Mouse (Mus musculus): ENCODE data around the gene Bptf.
"Not testable (repeated sequence)": the region's sequence is repeated elsewhere in the genome, so short reads cannot be mapped to it uniquely, and the experiment has no call there.

Gene Bptf

GRCm38 (mm10) chr11:107016893-107017292 is 115.0 kb downstream of the Bptf start:
- no peak for DNase-seq

DNA sequence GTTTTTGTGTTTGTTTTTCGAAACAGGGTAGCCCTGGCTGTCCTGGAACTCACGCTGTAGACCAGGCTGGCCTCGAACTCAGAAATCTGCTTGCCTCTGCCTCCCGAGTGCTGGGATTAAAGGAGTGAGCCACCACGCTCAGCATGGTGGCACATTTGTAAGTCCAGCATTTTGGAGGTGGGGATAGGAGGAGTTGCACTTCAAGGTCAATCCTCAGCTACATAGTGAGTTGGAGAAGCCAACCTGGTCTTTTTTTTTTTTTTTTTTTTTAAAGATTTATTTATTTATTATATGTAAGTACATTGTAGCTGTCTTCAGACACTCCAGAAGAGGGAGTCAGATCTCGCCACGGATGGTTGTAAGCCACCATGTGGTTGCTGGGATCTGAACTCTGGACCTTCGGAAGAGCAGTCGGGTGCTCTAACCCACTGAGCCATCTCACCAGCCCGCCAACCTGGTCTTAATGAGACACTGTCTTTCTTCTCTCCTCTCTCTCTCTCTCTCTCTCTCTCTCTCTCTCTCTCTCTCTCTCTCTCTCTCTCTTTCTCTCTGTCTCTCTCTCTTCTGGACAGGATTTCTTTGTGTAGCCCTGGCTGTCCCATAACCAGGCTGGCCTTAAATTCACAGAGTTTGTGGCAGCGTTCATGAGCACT is 116.3 kb downstream of the Bptf start:
- not testable (repeated sequence) for DNase-seq

GRCm38 (mm10) chr11:107014597-107015309 is 117.2 kb downstream of the Bptf start:
- DNase-seq: peak; percentile 53

- no peak for DNase-seq
These were observed 117.8 kb downstream of the Bptf start for GRCm38 (mm10) chr11:107014020-107014585.

- DNase-seq: peak; percentile 99
These were observed 119.5 kb downstream of the Bptf start for GRCm38 (mm10) chr11:107012324-107013017.

GRCm38 (mm10) chr11:107011669-107012323 is 120.1 kb downstream of the Bptf start:
- DNase-seq: no peak

DNA sequence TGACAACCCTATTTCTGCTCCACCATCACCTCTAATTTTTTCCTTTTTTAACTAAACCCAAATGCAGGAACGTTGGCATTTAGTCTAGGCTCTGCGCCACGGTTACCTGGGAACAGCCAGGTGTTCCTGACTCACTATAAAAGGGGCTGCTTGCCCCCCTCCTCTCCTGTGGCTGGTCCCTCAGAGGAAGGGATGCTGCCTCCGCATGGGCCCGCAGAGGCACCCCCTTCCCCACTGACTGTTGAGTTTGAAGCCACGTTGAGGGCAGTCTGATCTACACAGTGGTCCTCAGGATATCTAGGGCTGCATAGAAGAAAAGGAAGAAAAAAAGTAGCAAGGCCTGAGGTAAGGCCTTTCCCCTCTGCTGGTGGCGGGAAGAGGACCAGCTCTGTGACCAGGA is 120.8 kb downstream of the Bptf start:
- no peak for DNase-seq

GRCm38 (mm10) chr11:107010447-107010846 is 121.5 kb downstream of the Bptf start:
- no peak for DNase-seq

GRCm38 (mm10) chr11:107005538-107005937 is 126.4 kb downstream of the Bptf start:
- DNase-seq: no peak

DNA sequence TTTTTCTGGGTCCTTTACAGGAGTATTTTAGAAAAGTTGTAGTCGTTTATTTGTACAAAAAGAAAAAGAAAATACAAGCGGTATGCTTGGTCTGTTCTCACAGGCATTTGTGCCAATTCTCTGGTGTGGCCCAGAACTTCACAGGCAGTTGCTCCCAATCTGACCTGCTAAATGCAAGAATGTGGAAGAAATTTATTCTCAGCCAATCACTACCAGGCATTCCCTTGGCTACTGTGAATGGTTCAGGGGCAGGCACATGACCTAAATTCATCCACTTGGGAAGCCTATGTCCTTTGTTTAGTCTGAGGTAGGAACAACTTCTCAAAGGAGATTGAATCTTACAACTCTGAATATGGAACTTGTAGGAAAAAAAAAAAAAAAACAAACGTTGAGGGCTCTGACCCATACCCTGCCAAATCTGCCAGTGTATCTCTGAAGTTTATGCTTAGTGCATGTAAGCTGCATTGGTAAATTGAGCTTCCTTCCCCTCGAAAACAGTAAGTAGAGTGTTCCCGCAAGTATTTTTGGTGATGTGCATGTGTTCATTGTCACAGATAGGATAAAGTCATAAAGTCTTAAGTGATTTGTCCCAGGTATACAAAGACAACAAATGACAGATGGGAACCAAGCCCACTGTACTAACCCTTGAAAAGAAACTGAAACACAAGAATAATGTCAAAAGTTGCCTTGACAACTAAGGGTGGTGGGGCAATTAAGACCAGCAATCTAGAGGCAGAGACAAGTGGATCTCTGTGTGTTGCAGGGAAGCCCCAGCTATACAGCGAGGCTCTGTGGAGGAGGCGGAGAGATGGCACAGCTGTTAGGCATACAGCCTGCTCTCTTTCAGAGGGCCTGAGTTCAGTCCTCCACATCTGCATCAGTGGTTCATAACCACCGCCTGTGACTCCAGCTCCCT is 129.9 kb downstream of the Bptf start:
- no peak for DNase-seq

DNA sequence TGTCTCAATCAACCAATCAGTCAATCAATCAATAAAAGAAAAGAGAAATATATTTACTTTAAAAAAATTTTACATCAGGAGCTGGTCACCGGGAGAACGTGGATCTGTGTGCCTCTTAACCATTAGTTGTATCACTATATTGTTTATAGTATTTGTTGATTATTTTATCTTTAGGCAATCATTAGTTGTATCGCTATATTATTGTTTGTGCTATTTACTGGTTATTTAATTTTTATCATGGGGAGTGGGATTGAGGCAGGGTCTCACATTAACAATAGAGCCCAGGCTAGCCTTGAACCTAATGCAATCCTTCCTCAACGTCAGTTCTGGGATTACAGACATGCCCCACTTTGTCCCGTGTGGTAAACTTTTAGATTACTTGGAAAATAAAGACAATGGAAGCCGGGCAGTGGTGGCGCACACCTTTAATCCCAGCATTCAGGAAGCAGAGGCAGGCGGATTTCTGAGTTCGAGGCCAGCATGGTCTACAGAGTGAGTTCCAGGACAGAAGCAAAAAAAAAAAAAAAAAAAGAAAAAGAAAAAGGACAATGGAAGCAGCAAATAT is 131.9 kb downstream of the Bptf start:
- DNase-seq: no peak

DNA sequence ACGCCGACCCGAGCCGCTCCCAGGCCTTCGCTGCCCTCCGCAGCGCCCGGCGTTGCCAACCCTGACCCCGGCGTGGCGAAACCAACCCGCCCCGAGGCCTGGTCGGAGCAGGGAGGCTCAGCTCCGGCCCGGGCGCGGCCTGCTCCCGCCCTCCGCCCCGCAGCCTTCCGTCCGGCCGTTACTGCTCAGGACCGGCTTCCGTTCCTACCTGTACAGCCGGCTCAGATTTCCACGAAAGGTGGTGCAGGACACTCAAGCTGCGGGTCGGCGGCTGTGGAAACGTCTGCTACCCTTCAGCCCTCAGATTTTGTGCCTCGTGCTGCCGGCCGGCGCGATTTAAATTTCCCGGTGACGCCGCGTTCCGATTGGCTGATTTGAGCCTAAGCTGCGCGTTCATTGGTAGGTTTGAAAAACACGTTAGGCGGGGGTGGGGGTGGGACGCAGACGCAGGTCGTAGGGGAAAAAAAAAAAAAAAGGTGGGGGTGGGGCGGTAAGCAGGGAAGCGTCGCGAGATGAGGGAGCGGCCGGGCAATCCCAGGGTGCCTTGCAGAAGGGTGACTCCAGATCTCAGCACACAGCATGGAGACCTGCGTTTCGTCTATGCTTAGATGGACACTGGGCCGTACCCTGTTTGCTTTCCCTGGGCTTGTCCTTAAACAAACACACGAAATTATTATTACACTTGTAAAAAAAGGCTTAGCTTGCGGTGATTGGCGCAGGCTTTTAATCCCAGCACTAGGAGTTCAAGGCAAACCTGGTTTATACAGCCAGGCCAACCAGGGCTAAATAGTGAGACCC is 132.6 kb downstream of the Bptf start, which contains the start of gene Kpna2:
Gene Kpna2 (minus strand): TSS at position 391 of the 798 bp plus-strand sequence.
- DNase-seq: peak; percentile 93

DNA sequence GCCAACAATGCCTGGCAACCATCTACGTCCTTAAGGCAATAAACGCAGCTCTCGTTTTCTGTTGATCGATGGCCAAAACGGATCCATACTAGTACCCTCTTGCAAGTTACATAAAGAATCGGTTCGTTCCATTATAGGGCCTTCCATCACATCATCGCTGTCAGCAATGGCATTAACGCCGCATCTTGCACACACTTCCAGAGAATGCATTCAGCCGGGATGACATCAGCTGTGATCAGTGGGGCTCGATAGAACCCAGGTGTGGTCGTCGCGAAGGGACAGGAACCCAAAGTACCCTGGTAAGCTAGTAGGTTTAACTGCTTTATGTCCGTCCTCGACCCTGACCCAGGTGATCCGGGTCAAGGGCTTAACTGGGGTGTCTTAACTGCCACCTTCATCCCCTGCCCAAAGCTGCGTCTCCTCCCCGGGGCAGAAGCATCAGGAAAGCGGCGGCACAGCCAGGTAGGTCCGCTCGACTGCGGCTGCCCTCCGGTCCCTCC is 133.2 kb downstream of the Bptf start:
- DNase-seq: no peak

GRCm38 (mm10) chr11:106997976-106998375 is 134.0 kb downstream of the Bptf start:
- no peak for DNase-seq

GRCm38 (mm10) chr11:106996492-106996891 is 135.4 kb downstream of the Bptf start:
- DNase-seq: not testable (repeated sequence)

- DNase-seq: no peak
These were observed 137.5 kb downstream of the Bptf start for GRCm38 (mm10) chr11:106994246-106995085.

DNA sequence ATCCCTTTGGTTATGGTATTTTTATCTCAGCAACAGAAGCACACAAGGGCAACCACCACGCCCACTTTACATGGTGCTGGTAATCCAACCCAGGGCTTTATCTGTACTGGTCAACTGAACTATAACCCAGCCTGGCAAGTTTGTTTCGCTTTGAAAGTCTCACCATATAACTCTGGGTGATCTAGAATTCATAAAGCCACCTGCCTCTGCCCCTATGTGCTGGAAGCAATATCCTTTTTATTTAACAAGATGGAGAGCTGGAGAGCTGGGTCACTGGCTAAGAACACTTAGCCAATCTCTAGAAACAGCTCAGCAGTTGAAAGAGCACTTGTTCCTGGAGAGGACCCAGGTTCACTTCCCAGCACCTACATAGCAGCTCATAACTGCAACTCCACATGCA is 144.5 kb downstream of the Bptf start:
- DNase-seq: no peak

GRCm38 (mm10) chr11:106985979-106986604 is 145.8 kb downstream of the Bptf start:
- DNase-seq: not testable (repeated sequence)

Data from lung, postnatal 14 days (tissue).